Mouse (Mus musculus) right cerebral cortex, postnatal 36 days (tissue): ENCODE results near the gene Acot12.
"Not testable (repeated sequence)": the region's sequence is repeated elsewhere in the genome, so short reads cannot be mapped to it uniquely, and the experiment has no call there.

ENCODE experiments used
- DNase-seq, 2 experiments: peaks; one replicate each; pipeline ENCODE4 v3.0.0; 2022; ENCODE audit warnings: low spot score in 2 of 2, mixed read lengths in 1 of 2

The Acot12 gene

GRCm38 (mm10) chr13:91760302-91761050, 19.2 kb downstream of the Acot12 start:
- no peak for DNase-seq

- DNase-seq: no peak
These were observed 20.5 kb downstream of the Acot12 start for GRCm38 (mm10) chr13:91761654-91762445.

- not testable (repeated sequence) for DNase-seq
These were observed 22.3 kb downstream of the Acot12 start for GRCm38 (mm10) chr13:91763654-91764053.

- no peak for DNase-seq
These were observed 24.3 kb downstream of the Acot12 start for GRCm38 (mm10) chr13:91765627-91766026.

GRCm38 (mm10) chr13:91768683-91769651, 27.7 kb downstream of the Acot12 start:
- no peak for DNase-seq

GRCm38 (mm10) chr13:91778092-91778491, 36.8 kb downstream of the Acot12 start:
- DNase-seq: no peak

GRCm38 (mm10) chr13:91779892-91780291, 38.6 kb downstream of the Acot12 start:
- DNase-seq: no peak

- DNase-seq: no peak
These were observed 50.7 kb downstream of the Acot12 start for GRCm38 (mm10) chr13:91792035-91792434.

GRCm38 (mm10) chr13:91794926-91795436, 53.7 kb downstream of the Acot12 start:
- no peak for DNase-seq

GRCm38 (mm10) chr13:91795593-91795992, 54.3 kb downstream of the Acot12 start:
- DNase-seq: no peak

- no peak for DNase-seq
These were observed 54.7 kb downstream of the Acot12 start for GRCm38 (mm10) chr13:91796003-91796402.

GRCm38 (mm10) chr13:91796916-91797315, 55.6 kb downstream of the Acot12 start:
- no peak for DNase-seq

GRCm38 (mm10) chr13:91797442-91797841, 56.1 kb downstream of the Acot12 start:
- DNase-seq: no peak

- DNase-seq: no peak
These were observed 60.4 kb downstream of the Acot12 start for GRCm38 (mm10) chr13:91801726-91802125.

- peak; percentile 89 to 90 for DNase-seq
These were observed 66.0 kb downstream of the Acot12 start, which contains the start of gene Zcchc9 for GRCm38 (mm10) chr13:91807155-91807839. Gene Zcchc9, minus strand, starts transcription at chr13:91807705.

- no peak for DNase-seq
These were observed 66.7 kb downstream of the Acot12 start for GRCm38 (mm10) chr13:91807874-91808575.

- no peak for DNase-seq
These were observed 68.2 kb downstream of the Acot12 start for GRCm38 (mm10) chr13:91809476-91809875.

- no peak for DNase-seq
These were observed 73.4 kb downstream of the Acot12 start for GRCm38 (mm10) chr13:91814670-91815069.

GRCm38 (mm10) chr13:91823735-91824134, 82.4 kb downstream of the Acot12 start:
- DNase-seq: no peak

- DNase-seq: no peak
These were observed 83.7 kb downstream of the Acot12 start for GRCm38 (mm10) chr13:91824845-91825550.
